Mouse (Mus musculus): ENCODE results near the gene Abcf2. TPM values are rescaled to one million over a fixed set of nuclear protein-coding genes. Genes with fewer than 3 reads are reported as not detected.

Gene Abcf2
- polyA plus RNA-seq, 1 experiment from 2014 or later, result 95.9 TPM

MicroRNA genes within 50 kb of the gene (microRNA counts, 519-probe panel; counts per million panel counts)
- 582 counts per million, percentile 70 among the panel's probes with 10 or more counts for microRNA mmu-miR-671-3p
- 582 counts per million, percentile 70 among the panel's probes with 10 or more counts for microRNA mmu-miR-671-5p

Small RNAs within 50 kb of the gene (microRNA-seq; reads per million reads assigned to microRNA genes)
- 588 reads per million, percentile 70 among the genes with 10 or more reads in this experiment for gene Mir671

Other genes with a start within 250 kb of the Abcf2 start
- 0.89 and 1.6 TPM in 2 replicates for gene Kcnh2, start 225.9 kb downstream of the Abcf2 start, polyA plus RNA-seq (2016; fragmentation: Nextera tagmentation; extraction: Ambion mirVana)
- 4.4 and 4.9 TPM in 2 replicates for gene Nos3, start 212.7 kb downstream of the Abcf2 start, polyA plus RNA-seq (2016; fragmentation: Nextera tagmentation; extraction: Ambion mirVana)
- gene Atg9b, start 185.3 kb downstream of the Abcf2 start, polyA plus RNA-seq (2016; fragmentation: Nextera tagmentation; extraction: Ambion mirVana), result 0.47 and 0.93 TPM in 2 replicates
- gene Abcb8, start 183.8 kb downstream of the Abcf2 start, polyA plus RNA-seq (2016; fragmentation: Nextera tagmentation; extraction: Ambion mirVana), result 32.6 and 34.1 TPM in 2 replicates
- not detected in 2 replicates for gene Asic3, start 164.1 kb downstream of the Abcf2 start, polyA plus RNA-seq (2016; fragmentation: Nextera tagmentation; extraction: Ambion mirVana)
- gene Cdk5, start 153.9 kb downstream of the Abcf2 start, polyA plus RNA-seq (2016; fragmentation: Nextera tagmentation; extraction: Ambion mirVana), result 13.0 and 14.1 TPM in 2 replicates
- 16.2 and 16.6 TPM in 2 replicates for gene Slc4a2, start 153.6 kb downstream of the Abcf2 start, polyA plus RNA-seq (2016; fragmentation: Nextera tagmentation; extraction: Ambion mirVana)
- gene Fastk, start 132.2 kb downstream of the Abcf2 start, polyA plus RNA-seq (2016; fragmentation: Nextera tagmentation; extraction: Ambion mirVana), result 72.4 and 78.0 TPM in 2 replicates
- 6.7 and 7.2 TPM in 2 replicates for gene Tmub1, start 129.6 kb downstream of the Abcf2 start, polyA plus RNA-seq (2016; fragmentation: Nextera tagmentation; extraction: Ambion mirVana)
- gene Agap3, start 125.3 kb downstream of the Abcf2 start, polyA plus RNA-seq (2016; fragmentation: Nextera tagmentation; extraction: Ambion mirVana), result 25.5 and 26.5 TPM in 2 replicates
- gene Gbx1, start 50.3 kb downstream of the Abcf2 start, polyA plus RNA-seq (2016; fragmentation: Nextera tagmentation; extraction: Ambion mirVana), result not detected in 2 replicates
- gene Asb10, start 36.5 kb downstream of the Abcf2 start, polyA plus RNA-seq (2016; fragmentation: Nextera tagmentation; extraction: Ambion mirVana), result 0.11 TPM in 1 of 2 replicates, not detected in the other
- gene 4931409K22Rik, start 20.7 kb downstream of the Abcf2 start, polyA plus RNA-seq (2016; fragmentation: Nextera tagmentation; extraction: Ambion mirVana), result 0.05 TPM in 1 of 2 replicates, not detected in the other
- gene Chpf2, start 9.3 kb upstream of the Abcf2 start, polyA plus RNA-seq (2016; fragmentation: Nextera tagmentation; extraction: Ambion mirVana), result 16.6 and 17.6 TPM in 2 replicates
- gene Smarcd3, start 46.9 kb upstream of the Abcf2 start, polyA plus RNA-seq (2016; fragmentation: Nextera tagmentation; extraction: Ambion mirVana), result 5.8 and 8.3 TPM in 2 replicates
- 16.9 and 17.5 TPM in 2 replicates for gene Nub1, start 108.1 kb upstream of the Abcf2 start, polyA plus RNA-seq (2016; fragmentation: Nextera tagmentation; extraction: Ambion mirVana)
- gene Wdr86, start 153.3 kb upstream of the Abcf2 start, polyA plus RNA-seq (2016; fragmentation: Nextera tagmentation; extraction: Ambion mirVana), result 3.5 and 3.9 TPM in 2 replicates
- 0.71 TPM in 1 of 2 replicates, not detected in the other for gene Crygn, start 180.5 kb upstream of the Abcf2 start, polyA plus RNA-seq (2016; fragmentation: Nextera tagmentation; extraction: Ambion mirVana)